Mouse (Mus musculus): ENCODE results near the gene Pcbp2. TPM values are rescaled to one million over a fixed set of nuclear protein-coding genes. Genes with fewer than 3 reads are reported as not detected.

Pcbp2 gene
- polyA plus RNA-seq, 1 experiment: 539 TPM

DNA sequence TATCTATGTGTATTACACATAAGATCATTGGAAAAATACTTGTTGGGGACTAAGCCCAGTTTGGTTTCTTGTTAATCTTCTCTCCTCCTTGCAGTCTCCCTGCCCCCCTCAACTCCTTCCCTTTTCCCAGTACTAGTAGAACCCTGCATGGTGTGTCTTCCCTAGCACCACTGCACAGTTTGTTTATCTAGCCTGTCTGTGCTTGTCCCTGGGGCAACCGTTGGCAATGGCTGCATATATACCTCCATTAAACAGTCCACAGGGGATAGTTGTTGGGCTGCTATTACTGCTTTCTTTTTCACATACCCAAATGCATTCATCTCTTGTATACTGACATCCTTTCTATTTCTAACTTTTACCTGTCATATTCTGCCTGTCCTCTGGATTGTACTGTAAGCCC lies 17.3 kb downstream of the Pcbp2 start:
- H3K4me1 ChIP-seq (ENCODE audit: control insufficient read depth, insufficient read depth, low read length): no peaks in the 10 kb centered on the region; the same call in 1 of the 2 replicates
- no peak overlapping the region for H3K4me3 ChIP-seq (replicated peaks; ENCODE audit: insufficient read depth, low read depth, low read length)
- DNase-seq: no peak
- TF ChIP-seq POLR2A (IDR thresholded peaks at IDR 0.05; ENCODE audit: borderline replicate concordance, insufficient read depth, low read length): no peak
- no peak for TF ChIP-seq CTCF (IDR thresholded peaks at IDR 0.05; ENCODE audit: borderline replicate concordance, insufficient read depth, low read depth, low read length)
- H3K27ac ChIP-seq (ENCODE audit: insufficient read depth, low read length): no peak overlapping the region
- no peaks in the 10 kb centered on the region for H3K27me3 ChIP-seq (ENCODE audit: control insufficient read depth, insufficient read depth, low read length)
- whole genome bisulfite sequencing: 85% methylated on average over 1 of the region's 1 CpGs

DNA sequence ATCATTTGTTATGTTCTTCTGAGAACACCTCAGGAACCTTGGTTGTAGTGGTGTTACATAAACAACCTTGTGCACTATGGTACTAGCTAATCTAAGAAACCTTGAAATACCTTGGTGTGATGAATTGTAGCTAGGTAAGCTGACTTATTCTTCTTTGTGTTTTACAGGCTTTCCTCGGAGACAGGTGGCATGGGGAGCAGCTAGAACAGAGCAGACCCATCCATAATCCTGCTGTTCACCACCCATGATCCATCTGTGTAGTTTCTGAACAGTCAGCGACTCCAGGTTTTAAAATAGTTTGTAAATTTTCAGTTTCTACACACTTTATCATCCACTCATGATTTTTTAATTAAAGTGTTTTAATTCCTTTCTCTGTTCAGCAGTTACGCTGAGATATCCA lies 28.0 kb downstream of the Pcbp2 start:
- TF ChIP-seq POLR2A (IDR thresholded peaks at IDR 0.05; ENCODE audit: borderline replicate concordance, insufficient read depth, low read length) (no peak), CTCF (IDR thresholded peaks at IDR 0.05; ENCODE audit: borderline replicate concordance, insufficient read depth, low read depth, low read length) (no peak)
- Histone ChIP-seq H3K27ac (ENCODE audit: insufficient read depth, low read length) (no peak overlapping the region), H3K27me3 (ENCODE audit: control insufficient read depth, insufficient read depth, low read length) (no peaks in the 10 kb centered on the region), H3K4me3 (replicated peaks; ENCODE audit: insufficient read depth, low read depth, low read length) (no peak overlapping the region), H3K4me1 (ENCODE audit: control insufficient read depth, insufficient read depth, low read length) (peaks cover 3% of the 10 kb centered on the region)
- WGBS: 45% methylated on average over 3 of the region's 3 CpGs
- DNase-seq: no peak

DNA sequence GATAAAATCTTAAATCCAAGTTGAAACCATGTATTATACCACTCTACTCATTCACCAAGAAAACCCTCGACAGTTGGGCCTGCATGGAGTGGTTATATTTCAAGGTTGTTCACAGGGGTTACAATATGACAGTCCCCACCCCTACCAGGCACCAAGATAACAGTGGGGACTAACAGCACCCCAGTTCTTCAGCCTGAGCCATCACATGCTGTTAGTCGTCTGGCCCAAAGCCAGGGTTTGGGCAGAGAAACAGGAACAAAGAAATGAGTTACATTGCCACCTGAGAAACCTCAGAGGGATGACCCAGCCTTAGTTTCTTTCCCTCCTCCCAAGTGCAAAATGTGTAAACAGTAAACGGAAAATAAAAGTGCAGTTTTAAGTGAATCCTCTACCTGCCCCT lies 29.0 kb downstream of the Pcbp2 start:
- no peak for DNase-seq
- H3K4me3 ChIP-seq (replicated peaks; ENCODE audit: insufficient read depth, low read depth, low read length): no peak overlapping the region
- H3K27me3 ChIP-seq (ENCODE audit: control insufficient read depth, insufficient read depth, low read length): no peaks in the 10 kb centered on the region
- TF ChIP-seq POLR2A (IDR thresholded peaks at IDR 0.05; ENCODE audit: borderline replicate concordance, insufficient read depth, low read length) (no peak), CTCF (IDR thresholded peaks at IDR 0.05; ENCODE audit: borderline replicate concordance, insufficient read depth, low read depth, low read length) (no peak)
- 40% methylated on average over 3 of the region's 3 CpGs for WGBS
- H3K27ac ChIP-seq (ENCODE audit: insufficient read depth, low read length): no peak overlapping the region
- no peaks in the 10 kb centered on the region; the same call in none of the 2 replicates for H3K4me1 ChIP-seq (ENCODE audit: control insufficient read depth, insufficient read depth, low read length)

DNA sequence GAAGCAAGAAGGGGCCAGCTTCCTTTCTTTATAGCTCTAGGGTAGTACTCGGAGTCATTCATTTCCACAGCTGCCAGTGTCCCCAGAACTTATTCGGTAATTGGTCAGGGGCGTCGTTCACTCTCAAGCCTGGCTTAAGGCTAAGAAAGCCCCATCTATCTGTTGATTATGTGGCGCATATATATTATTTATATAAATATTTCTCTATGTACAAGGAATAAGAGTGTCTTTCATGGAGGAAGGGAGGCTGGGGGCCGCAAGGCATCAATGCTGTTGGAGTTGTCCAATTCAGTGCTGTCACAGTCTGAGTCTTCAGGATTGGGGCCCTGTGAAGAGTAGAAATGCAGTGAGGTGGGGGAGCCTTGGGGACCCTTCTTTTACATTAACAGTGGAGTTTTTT lies 29.5 kb downstream of the Pcbp2 start:
- no peaks in the 10 kb centered on the region for H3K27me3 ChIP-seq (ENCODE audit: control insufficient read depth, insufficient read depth, low read length)
- WGBS: 79% methylated on average over 6 of the region's 6 CpGs
- H3K4me1 ChIP-seq (ENCODE audit: control insufficient read depth, insufficient read depth, low read length): no peaks in the 10 kb centered on the region; the same call in none of the 2 replicates
- no peak overlapping the region for H3K4me3 ChIP-seq (replicated peaks; ENCODE audit: insufficient read depth, low read depth, low read length)
- DNase-seq: no peak
- TF ChIP-seq CTCF (IDR thresholded peaks at IDR 0.05; ENCODE audit: borderline replicate concordance, insufficient read depth, low read depth, low read length) (no peak), POLR2A (IDR thresholded peaks at IDR 0.05; ENCODE audit: borderline replicate concordance, insufficient read depth, low read length) (no peak)
- no peak overlapping the region for H3K27ac ChIP-seq (ENCODE audit: insufficient read depth, low read length)

DNA sequence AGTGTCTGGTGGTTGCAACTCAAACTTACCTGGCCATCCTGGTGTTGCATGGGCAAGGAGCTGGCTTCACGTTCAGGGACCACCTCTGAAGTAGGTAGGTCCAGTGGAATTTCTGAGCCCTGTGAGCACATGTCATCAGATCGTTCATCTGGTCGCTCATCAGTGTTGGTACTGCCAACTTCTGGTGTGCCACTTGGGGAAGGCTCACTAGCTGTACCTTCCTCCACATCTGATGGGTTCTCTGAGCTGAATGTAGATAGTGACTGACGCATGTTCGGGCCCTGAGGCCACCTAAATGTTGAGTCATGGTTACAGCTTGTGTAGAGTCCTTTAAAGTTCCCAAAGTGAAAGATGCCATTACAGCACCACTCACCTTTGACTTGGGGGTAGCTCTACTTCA lies 30.1 kb downstream of the Pcbp2 start:
- H3K4me1 ChIP-seq (ENCODE audit: control insufficient read depth, insufficient read depth, low read length): peaks cover 4% of the 10 kb centered on the region
- H3K27ac ChIP-seq (ENCODE audit: insufficient read depth, low read length): no peak overlapping the region
- TF ChIP-seq POLR2A (IDR thresholded peaks at IDR 0.05; ENCODE audit: borderline replicate concordance, insufficient read depth, low read length) (no peak), CTCF (IDR thresholded peaks at IDR 0.05; ENCODE audit: borderline replicate concordance, insufficient read depth, low read depth, low read length) (no peak)
- 69% methylated on average over 5 of the region's 5 CpGs for WGBS
- H3K27me3 ChIP-seq (ENCODE audit: control insufficient read depth, insufficient read depth, low read length): no peaks in the 10 kb centered on the region
- H3K4me3 ChIP-seq (replicated peaks; ENCODE audit: insufficient read depth, low read depth, low read length): no peak overlapping the region
- no peak for DNase-seq

DNA sequence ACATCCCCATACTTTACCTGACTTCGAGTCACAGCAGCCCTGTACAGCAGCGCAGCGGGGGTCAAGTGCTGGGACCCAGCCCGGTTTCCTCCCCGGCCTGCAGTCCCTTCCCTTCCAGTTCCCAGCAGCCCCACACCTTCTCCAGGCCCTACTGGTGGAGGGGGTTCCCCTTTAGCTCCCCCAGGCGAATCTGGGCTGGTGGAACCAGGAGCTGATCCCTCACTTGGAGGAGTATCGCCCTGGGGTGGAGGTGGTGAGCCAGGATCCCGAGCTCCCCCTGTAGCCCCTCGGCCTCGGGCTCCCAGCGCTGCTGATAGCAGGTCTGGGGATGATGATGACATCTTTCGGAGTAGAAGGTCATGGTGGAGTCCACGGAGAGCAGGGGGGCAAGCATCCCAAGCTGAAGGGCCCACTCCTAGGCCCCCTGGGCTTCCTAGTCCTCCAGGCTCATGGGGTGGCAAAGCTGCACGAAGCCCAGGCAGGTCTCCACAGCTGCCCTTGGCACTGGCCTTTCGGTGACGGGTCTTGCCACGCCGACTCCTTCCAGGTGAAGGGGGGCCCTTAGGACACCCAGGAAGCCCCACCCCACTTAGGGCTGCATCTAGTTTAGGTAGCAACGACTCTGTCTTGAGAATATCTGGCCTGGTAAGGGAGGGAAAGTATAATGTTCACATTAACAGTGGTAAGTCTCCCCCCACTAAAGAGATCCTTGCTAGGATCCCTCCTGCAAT lies 30.9 kb downstream of the Pcbp2 start:
- peaks cover 6% of the 10 kb centered on the region for H3K4me1 ChIP-seq (ENCODE audit: control insufficient read depth, insufficient read depth, low read length)
- 82% methylated on average over 19 of the region's 19 CpGs for WGBS
- no peaks in the 10 kb centered on the region for H3K27me3 ChIP-seq (ENCODE audit: control insufficient read depth, insufficient read depth, low read length)
- no peak overlapping the region for H3K4me3 ChIP-seq (replicated peaks; ENCODE audit: insufficient read depth, low read depth, low read length)
- DNase-seq: no peak
- no peak overlapping the region for H3K27ac ChIP-seq (ENCODE audit: insufficient read depth, low read length)
- TF ChIP-seq POLR2A (IDR thresholded peaks at IDR 0.05; ENCODE audit: borderline replicate concordance, insufficient read depth, low read length) (no peak), CTCF (IDR thresholded peaks at IDR 0.05; ENCODE audit: borderline replicate concordance, insufficient read depth, low read depth, low read length) (no peak)

DNA sequence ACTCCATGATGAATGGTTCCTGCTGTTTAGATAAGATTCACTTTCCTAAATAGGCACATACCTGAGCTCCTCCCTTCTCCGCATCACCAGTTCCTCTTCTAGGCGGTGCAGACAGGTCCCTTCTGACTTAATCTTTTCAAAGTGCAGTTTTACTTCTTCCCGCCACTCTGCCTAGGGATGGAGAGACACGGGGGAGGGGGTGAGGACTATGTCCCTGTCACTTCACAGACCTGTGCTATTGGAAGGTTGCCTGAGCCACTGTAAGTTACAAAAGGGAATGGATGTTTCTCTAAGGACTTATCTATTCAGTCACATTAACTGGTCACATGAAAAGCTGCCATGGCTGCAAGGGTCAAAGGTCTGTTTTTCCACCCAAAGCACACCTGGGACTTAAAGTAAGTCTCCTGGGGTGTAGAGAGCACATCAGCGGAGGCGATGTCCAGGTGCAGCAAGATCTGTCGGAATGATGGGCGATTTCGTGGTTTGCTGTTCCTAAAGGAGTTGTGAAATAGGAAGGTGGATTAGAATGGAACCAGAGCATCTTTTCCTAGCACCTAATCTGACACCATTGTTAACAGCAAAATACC lies 32.0 kb downstream of the Pcbp2 start:
- Histone ChIP-seq H3K27me3 (ENCODE audit: control insufficient read depth, insufficient read depth, low read length) (no peaks in the 10 kb centered on the region), H3K4me1 (ENCODE audit: control insufficient read depth, insufficient read depth, low read length) (peaks cover 6% of the 10 kb centered on the region), H3K27ac (ENCODE audit: insufficient read depth, low read length) (no peak overlapping the region), H3K4me3 (replicated peaks; ENCODE audit: insufficient read depth, low read depth, low read length) (no peak overlapping the region)
- no peak for TF ChIP-seq POLR2A (IDR thresholded peaks at IDR 0.05; ENCODE audit: borderline replicate concordance, insufficient read depth, low read length)
- no peak for TF ChIP-seq CTCF (IDR thresholded peaks at IDR 0.05; ENCODE audit: borderline replicate concordance, insufficient read depth, low read depth, low read length)
- WGBS: 73% methylated on average over 9 of the region's 9 CpGs
- no peak for DNase-seq

DNA sequence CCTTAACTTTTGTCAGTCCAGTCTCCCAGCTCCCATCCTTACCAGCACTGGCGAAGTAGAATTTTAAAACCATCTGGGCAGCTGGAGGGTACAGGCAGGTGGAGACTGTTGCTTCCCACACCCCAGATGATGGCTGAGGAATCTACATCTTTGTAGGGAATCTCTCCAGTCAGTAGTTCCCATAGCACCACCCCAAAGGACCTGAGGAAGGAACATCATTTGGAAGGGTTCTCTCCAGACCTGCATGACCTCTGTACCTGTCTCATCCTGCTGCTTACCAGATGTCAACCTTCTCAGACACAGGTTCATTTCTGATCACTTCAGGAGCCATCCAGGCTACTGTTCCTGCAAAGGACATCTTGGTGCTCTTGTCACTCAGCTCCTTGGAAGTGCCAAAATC lies 33.1 kb downstream of the Pcbp2 start, which contains the start of gene Gm10337:
Gene Gm10337 (plus strand): TSS at position 276 of the 400 bp plus-strand sequence.
- 78% methylated on average over 1 of the region's 1 CpGs for WGBS
- Histone ChIP-seq H3K4me1 (ENCODE audit: control insufficient read depth, insufficient read depth, low read length) (peaks cover 9% of the 10 kb centered on the region), H3K27ac (ENCODE audit: insufficient read depth, low read length) (no peak within 1 kb of the TSS), H3K4me3 (replicated peaks; ENCODE audit: insufficient read depth, low read depth, low read length) (no peak within 1 kb of the TSS), H3K27me3 (ENCODE audit: control insufficient read depth, insufficient read depth, low read length) (no peaks in the 10 kb centered on the region)
- DNase-seq: no peak
- TF ChIP-seq CTCF (IDR thresholded peaks at IDR 0.05; ENCODE audit: borderline replicate concordance, insufficient read depth, low read depth, low read length) (no peak), POLR2A (IDR thresholded peaks at IDR 0.05; ENCODE audit: borderline replicate concordance, insufficient read depth, low read length) (no peak)
